Mouse (Mus musculus) urinary bladder, postnatal 25 days (tissue): ENCODE results near the gene Zfp518b.
A peak's percentile ranks its signal among the peaks of the same experiment; 100 is the strongest.

ENCODE experiments used
- DNase-seq: peaks from one replicate; pipeline ENCODE4 v3.0.0; 2022; ENCODE audit warnings: low spot score

The Zfp518b gene

GRCm38 (mm10) chr5:38684164-38684911, at the start of gene Zfp518b:
Gene Zfp518b (minus strand): TSS chr5:38684826.
- DNase-seq, result peak; percentile 80

GRCm38 (mm10) chr5:38708940-38709581, 24.4 kb upstream of the Zfp518b start:
- no peak for DNase-seq

GRCm38 (mm10) chr5:38707364-38708075, 22.9 kb upstream of the Zfp518b start:
- DNase-seq, result no peak

- DNase-seq, result no peak
Measured at GRCm38 (mm10) chr5:38702941-38703340, 18.3 kb upstream of the Zfp518b start.

- no peak for DNase-seq
Measured at GRCm38 (mm10) chr5:38702091-38702490, 17.5 kb upstream of the Zfp518b start.

DNA sequence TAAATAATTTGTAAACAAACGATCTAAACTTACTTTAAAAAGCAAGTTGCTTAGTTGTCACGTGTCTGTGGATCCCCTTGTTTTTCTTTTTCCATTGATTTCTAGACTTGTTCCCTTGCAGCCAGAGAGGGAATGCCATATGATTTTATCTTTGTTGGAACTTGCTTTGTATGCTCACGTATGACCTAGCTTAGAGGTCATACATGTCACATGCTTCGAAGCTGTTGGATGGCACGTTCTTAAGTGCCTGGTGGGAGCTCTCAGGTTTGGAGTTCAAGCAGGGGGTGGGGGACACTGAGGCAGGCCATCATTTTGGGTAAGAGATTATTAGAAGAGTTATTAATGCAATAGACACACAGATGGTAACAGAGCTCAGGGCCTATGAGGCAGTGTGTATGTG, 13.8 kb upstream of the Zfp518b start:
- no peak for DNase-seq

DNA sequence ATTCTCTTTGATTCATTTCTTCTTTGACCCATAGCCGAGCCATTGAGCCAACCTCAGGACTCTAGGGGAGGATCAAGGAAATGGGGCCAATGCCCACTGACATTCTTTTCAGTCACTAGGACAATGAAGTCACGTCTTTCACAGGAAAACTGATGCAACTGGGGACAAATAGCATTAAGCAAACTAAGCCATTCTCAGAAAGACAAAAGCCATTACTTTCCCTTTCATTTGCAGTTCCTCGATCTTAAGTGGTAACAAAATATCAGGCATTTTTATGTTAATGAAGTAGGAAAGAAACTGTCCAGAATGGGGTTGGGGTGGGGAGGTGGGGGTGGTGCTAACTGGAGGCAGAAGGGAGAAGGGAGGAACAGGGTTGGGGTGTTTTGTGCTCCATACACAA, 13.4 kb upstream of the Zfp518b start:
- no peak for DNase-seq

DNA sequence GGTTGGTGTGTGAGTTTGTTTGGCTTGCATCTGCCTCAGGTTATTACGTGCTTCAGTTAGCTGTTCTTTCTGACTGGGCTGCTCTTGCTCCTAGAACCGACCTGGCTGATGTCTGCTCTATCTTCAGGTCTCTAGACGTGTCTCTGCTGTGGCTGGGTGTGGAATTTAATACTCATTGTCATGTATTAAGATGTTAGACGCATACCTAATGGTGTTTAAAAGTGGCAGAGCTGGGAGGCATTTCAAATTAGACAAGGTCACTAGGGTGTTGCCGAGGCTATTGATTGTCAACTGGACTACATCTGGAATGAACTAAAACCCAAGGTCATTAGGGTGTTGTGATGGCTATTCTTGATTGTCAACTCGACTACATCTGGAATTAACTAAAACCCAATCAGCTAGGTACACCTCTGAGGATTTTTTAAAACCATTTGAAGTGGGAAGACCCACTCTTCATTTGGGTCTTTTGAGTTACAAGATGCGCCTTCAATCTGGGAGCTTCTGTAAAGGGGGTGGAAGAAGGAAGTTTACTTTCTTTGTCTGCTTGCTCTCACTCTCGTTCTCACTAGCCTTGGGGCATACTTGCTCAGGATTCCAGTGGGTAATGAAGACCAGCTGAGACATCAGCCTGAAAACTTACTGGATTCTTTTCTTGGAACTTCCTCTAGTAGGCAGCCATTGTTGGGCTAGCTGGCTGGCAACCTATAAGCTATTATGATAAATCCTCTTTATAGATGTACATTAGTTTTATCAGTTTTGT, 12.2 kb upstream of the Zfp518b start:
- DNase-seq, result no peak

DNA sequence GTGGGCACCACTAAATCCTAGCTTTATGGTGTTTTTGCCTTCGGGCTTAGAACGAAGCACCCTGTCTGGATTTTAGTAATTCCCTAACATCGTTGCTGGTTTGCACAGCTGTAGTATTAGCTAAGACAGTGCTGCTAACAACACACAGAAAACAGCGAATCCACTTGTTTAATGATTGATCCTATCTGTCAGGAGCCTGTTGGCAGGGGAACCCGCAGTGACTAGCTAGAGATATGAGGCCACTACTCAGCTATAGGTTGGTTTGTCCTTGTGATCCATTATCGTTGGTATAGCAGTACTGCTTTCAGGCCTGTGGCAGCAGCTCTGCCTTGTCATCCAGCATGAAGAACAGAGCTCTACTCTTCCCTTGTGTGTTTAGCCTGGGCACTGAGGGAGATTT, 8.2 kb upstream of the Zfp518b start:
- DNase-seq, result no peak

GRCm38 (mm10) chr5:38689186-38689585, 4.6 kb upstream of the Zfp518b start:
- no peak for DNase-seq

DNA sequence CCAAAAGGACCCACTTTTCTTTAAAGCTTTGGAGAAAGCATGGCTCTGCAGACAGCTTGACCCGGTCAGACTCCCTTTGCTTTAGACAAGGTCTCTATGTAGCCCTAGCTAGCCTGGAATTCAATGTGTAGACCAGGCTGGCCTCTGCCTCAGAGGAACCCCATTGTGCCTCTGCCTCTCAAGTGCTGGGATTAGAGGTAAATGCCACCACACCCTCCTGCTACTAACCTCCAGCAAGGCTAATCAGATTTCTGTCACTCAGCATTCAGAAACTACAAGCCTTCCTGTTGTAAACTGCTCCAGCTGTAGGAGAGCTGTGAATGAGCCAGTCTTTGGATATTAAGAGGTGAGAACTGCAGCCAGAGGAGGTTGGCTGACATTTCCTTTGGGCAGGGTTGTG, 3.1 kb upstream of the Zfp518b start:
- DNase-seq, result no peak

DNA sequence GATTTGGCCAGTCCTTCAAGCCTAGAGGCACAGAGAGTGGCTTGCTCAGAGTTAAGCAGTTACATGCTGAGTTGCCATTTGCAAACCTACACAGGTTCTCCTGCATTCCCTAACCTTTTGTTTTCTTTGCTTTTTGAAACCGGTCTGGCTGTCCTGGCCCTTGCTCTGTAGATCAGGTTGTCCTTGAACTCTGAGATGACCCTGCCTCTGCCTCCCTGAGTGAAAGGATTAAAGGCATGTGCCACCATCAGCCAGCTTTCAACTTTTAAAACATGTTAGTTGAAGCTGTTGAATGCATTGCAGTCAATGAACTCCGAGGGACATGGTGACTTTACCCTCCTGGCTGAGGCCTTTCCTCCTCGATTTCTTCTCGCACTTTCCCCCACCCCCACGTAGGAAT, 25.8 kb downstream of the Zfp518b start:
- DNase-seq, result no peak

- DNase-seq, result no peak
Measured at GRCm38 (mm10) chr5:38656204-38656603, 28.4 kb downstream of the Zfp518b start.

DNA sequence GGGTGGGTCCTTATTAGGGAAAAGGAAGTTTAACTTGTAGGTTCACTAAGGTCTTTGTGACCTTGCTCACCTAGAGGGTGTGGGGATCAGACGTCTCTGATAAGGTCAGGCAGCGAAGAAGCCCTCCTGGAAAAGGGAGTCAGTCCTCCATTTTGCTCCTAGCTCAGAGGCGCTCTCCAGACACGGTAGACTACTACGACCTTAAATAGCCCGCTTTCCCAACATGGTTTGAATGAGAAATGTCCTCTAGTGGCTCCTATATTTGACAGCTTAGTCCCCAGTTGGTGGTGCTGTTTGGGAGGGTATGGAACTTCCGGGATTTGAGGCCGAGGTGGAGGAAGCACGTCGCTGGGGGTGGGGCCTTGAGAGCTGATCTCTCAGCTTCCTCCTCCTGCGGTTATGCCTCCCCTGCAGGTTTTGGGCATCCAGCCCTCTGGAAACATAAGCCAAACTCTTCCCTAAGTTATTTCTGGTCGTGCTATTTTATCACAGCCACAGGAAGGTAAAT, 29.2 kb downstream of the Zfp518b start:
- no peak for DNase-seq

- DNase-seq, result no peak
Measured at GRCm38 (mm10) chr5:38654571-38654970, 30.1 kb downstream of the Zfp518b start.

DNA sequence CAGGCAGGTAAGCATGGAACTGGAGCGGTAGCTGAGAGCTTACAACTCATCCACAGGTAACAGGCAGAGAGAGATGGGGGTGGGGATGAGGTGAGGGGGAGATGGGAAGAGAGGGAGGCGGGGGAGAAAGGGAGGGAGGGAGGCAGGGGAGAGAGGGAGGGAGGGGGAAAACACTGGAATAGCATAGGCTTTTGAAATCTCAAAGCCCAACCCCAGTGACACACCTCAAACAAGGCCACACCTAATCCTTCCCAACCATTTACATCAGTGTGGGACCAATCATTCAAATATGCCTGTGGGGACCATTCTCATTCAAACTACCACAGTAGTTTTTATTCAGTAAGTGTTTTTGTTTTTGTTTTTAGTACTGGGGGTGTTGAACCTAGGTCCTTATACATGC, 31.5 kb downstream of the Zfp518b start:
- DNase-seq, result no peak

GRCm38 (mm10) chr5:38651455-38651854, 33.2 kb downstream of the Zfp518b start:
- DNase-seq, result no peak

DNA sequence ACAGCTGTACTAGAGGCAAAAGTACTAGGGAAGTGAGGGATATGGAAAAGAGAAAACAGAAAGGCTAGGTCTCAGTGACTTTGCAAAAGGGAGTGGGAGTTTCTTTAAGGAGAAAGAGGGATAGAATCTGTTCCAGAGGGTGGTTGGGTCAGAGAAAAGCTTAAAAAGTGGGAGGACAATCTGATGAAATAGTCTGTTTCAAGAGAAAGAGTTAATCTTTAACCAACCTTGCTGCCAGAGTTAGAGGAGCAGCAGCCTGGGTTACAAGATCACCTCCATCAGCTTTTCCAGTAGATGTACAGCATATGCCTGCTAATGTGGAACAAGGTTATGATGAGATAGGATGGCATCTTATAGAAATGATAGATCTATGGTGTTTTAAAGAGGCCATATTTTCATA, 43.1 kb downstream of the Zfp518b start:
- no peak for DNase-seq

GRCm38 (mm10) chr5:38636301-38636749, 48.3 kb downstream of the Zfp518b start:
- DNase-seq, result no peak

DNA sequence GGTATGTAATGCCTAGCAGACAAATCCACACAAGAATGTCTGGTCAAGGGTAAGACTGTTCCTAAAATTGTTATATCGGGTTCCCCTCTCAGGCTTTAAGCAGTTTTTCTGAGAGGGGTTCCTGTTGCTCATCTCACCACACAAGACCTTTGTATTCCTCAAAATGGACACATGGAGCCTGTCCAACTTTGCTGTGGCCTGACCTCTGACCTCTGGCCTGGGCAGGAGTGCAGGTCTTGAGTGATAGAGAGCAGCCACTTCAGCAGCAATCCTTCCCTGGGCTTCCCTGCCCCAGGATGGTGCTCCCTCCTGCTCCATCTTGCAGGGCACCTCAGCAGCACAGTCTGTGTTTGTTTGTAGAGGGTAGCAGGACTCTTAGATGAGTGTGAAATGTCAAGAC, 48.9 kb downstream of the Zfp518b start:
- no peak for DNase-seq

DNA sequence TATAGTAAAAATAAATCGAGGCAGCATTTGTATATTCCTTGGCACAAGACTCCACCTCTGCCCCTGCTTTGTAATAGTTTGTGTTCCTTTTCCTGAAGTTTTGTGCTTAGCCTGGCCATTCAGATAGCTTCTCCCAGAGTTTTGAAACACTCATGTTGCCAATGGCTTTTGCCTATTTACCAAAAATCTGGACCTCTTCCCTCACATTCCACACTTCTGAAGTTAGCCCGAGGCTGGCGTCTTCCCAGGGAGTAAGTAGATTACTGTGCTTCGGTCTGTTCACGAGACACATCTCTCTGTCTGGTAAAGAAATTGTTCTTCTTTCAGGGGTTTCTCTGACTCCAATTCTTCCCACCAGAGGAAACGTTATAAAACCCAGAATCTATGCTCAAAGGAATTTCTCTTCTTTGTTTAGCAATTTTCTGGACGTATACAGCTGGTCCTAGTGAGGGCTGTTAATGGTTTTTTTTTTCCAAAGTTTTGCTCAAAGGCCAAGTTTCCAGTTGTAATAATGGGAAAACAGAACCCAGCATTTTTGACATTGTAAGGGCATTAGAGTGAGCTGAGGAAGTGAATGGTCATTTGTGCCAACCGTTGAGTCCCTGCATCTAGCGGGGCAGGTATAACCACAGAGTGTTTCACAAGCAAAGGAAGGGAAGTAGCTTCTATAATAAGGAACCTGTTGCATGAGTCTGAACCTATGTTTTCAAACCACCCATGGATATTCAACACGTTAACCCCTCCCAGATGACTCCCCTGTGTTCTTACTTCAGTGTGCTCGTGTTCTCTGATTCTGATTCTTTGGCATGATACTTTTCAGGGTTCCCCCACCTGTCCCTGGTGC, 50.1 kb downstream of the Zfp518b start:
- DNase-seq, result no peak
